Mouse (Mus musculus) CD4-positive helper T cell, adult 2 months (primary cell): ENCODE data around the gene Tram2.
A peak's percentile ranks its signal among the peaks of the same experiment; 100 is the strongest.

Source experiments
- DNase-seq: peaks from one replicate; pipeline ENCODE4 v3.0.0-alpha.2; 2012; ENCODE audit warnings: low read depth, missing footprints, low spot score

The Tram2 gene

GRCm38 (mm10) chr1:21068491-21068890, 10.5 kb downstream of the Tram2 start:
- no peak for DNase-seq

- no peak for DNase-seq
Measured at GRCm38 (mm10) chr1:21067536-21068221, 11.3 kb downstream of the Tram2 start.

GRCm38 (mm10) chr1:21064153-21064552, 14.9 kb downstream of the Tram2 start:
- DNase-seq = peak; percentile 37

- no peak for DNase-seq
Measured at GRCm38 (mm10) chr1:21059385-21060109, 19.5 kb downstream of the Tram2 start.

- DNase-seq = no peak
Measured at GRCm38 (mm10) chr1:21053009-21053408, 26.0 kb downstream of the Tram2 start.

- no peak for DNase-seq
Measured at GRCm38 (mm10) chr1:21052608-21053007, 26.4 kb downstream of the Tram2 start.

GRCm38 (mm10) chr1:21052132-21052545, 26.9 kb downstream of the Tram2 start:
- peak; percentile 16 for DNase-seq

GRCm38 (mm10) chr1:21049005-21049404, 30.0 kb downstream of the Tram2 start:
- no peak for DNase-seq

GRCm38 (mm10) chr1:21048402-21048801, 30.6 kb downstream of the Tram2 start:
- DNase-seq = no peak

- DNase-seq = no peak
Measured at GRCm38 (mm10) chr1:21042461-21042860, 36.6 kb downstream of the Tram2 start.

GRCm38 (mm10) chr1:21040610-21041326, 38.3 kb downstream of the Tram2 start:
- DNase-seq = no peak

GRCm38 (mm10) chr1:21040173-21040572, 38.9 kb downstream of the Tram2 start:
- no peak for DNase-seq

GRCm38 (mm10) chr1:21039564-21039963, 39.5 kb downstream of the Tram2 start:
- DNase-seq = no peak

- DNase-seq = no peak
Measured at GRCm38 (mm10) chr1:21037881-21038601, 41.0 kb downstream of the Tram2 start.

GRCm38 (mm10) chr1:21035878-21036277, 43.2 kb downstream of the Tram2 start:
- no peak for DNase-seq

GRCm38 (mm10) chr1:21033792-21034119, 45.3 kb downstream of the Tram2 start:
- DNase-seq = no peak

GRCm38 (mm10) chr1:21033065-21033791, 45.8 kb downstream of the Tram2 start:
- no peak for DNase-seq

GRCm38 (mm10) chr1:21031650-21032049, 47.4 kb downstream of the Tram2 start:
- DNase-seq = no peak

GRCm38 (mm10) chr1:21029000-21029399, 50.0 kb downstream of the Tram2 start:
- peak; percentile 22 for DNase-seq

GRCm38 (mm10) chr1:21026534-21026933, 52.5 kb downstream of the Tram2 start:
- DNase-seq = no peak

GRCm38 (mm10) chr1:21025203-21025602, 53.8 kb downstream of the Tram2 start:
- DNase-seq = peak; percentile 17
